In genomic region chr9:72661895-72662661, GRCm38 (mm10) we compare ENCODE assay signal across 8 mouse cellular contexts. TPM values are rescaled to one million over a fixed set of nuclear protein-coding genes. Genes with fewer than 3 reads are reported as not detected.
A peak's percentile ranks its signal among the peaks of the same experiment; 100 is the strongest.
DNase-seq lines count a peak whose midpoint lies in the region; ATAC-seq and TF ChIP-seq lines count a peak whose summit lies in the region.

TSS of gene Nedd4 (plus strand) at chr9:72662346.

- peaks cover 15 to 29% of the 10 kb centered on the region in 2 experiments for H3K4me1 ChIP-seq in MEL (ENCODE audit: control insufficient read depth in 1 of 2, insufficient read depth in 2 of 2, low read length in 2 of 2)
- peaks cover 11% of the 10 kb centered on the region for H3K4me1 ChIP-seq in forebrain, postnatal 0 days (ENCODE audit: insufficient read depth)
- H3K4me1 ChIP-seq in lung, adult 2 months (ENCODE audit: control insufficient read depth, insufficient read depth, low read length), result peaks cover 19% of the 10 kb centered on the region
- H3K4me1 ChIP-seq in olfactory bulb, adult 2 months (ENCODE audit: control insufficient read depth, insufficient read depth, low read length), result peaks cover 7% of the 10 kb centered on the region

- H3K4me3 ChIP-seq in MEL (ENCODE audit: control insufficient read depth in 1 of 2, insufficient read depth in 1 of 2, low read depth in 2 of 2, low read length in 2 of 2), result peak within 1 kb of the TSS; percentile 63 to 75
- peak within 1 kb of the TSS; percentile 93 for H3K4me3 ChIP-seq in forebrain, postnatal 0 days (ENCODE audit: low read depth, low read length)
- peak within 1 kb of the TSS; percentile 90 for H3K4me3 ChIP-seq in layer of hippocampus, adult 2 months
- H3K4me3 ChIP-seq in lung, adult 2 months (replicated peaks; ENCODE audit: extremely low read depth, low read depth, low read length), result peak within 1 kb of the TSS; percentile 99
- peak within 1 kb of the TSS; percentile 99 for H3K4me3 ChIP-seq in olfactory bulb, adult 2 months (ENCODE audit: insufficient read depth, low read depth, low read length)

- peak; percentile 94 for DNase-seq in MEL (ENCODE audit: low read depth, low spot score)
- peak; percentile 94 to 97 for DNase-seq in cerebellum, adult 18-20 months
- DNase-seq in forebrain, postnatal 0 days, result peak; percentile 98
- peak; percentile 96 to 98 for DNase-seq in heart, postnatal 36 days
- DNase-seq in layer of hippocampus, adult 2 months (ENCODE audit: low spot score in 2 of 2), result peak; percentile 95 to 97
- DNase-seq in lung, adult 2 months, result peak; percentile 93
- DNase-seq in thymus, adult 18-20 months, result peak; percentile 89 to 90

- H3K4me2 ChIP-seq in forebrain, postnatal 0 days (ENCODE audit: low read depth), result peak within 1 kb of the TSS; percentile 69

- H3K9ac ChIP-seq in MEL (ENCODE audit: control insufficient read depth, low read depth, low read length, poor library complexity, severe bottlenecking), result peak within 1 kb of the TSS; percentile 98
- H3K9ac ChIP-seq in forebrain, postnatal 0 days, result peak within 1 kb of the TSS; percentile 97

- intact Hi-C loops in heart, postnatal 36 days (cut with DNase I), result loop anchor here (1.0 to 5.0 kb wide), 2 partner anchors 21 to 130 kb away; partner anchors contain the start of gene Rfx7

- TF ChIP-seq RAD21 in MEL (IDR thresholded peaks at IDR 0.05; ENCODE audit: low read depth, low read length), result no peak

- peak; percentile 90 for ATAC-seq in forebrain, postnatal 0 days

- TF ChIP-seq CTCF in MEL (IDR thresholded peaks at IDR 0.05 in 2 of 3, conservative IDR thresholded peaks at IDR 0.05 in 1 of 3; ENCODE audit: control insufficient read depth in 1 of 3, insufficient read depth in 1 of 3, low read depth in 2 of 3, low read length in 3 of 3, poor library complexity in 1 of 3, severe bottlenecking in 1 of 3), result no peak
- TF ChIP-seq CTCF in forebrain, postnatal 0 days (IDR thresholded peaks at IDR 0.05; ENCODE audit: low read depth), result peak; percentile 32
- TF ChIP-seq CTCF in layer of hippocampus, adult 2 months (conservative IDR thresholded peaks at IDR 0.05), result peak; percentile 33
- no peak for TF ChIP-seq CTCF in lung, adult 2 months (IDR thresholded peaks at IDR 0.05; ENCODE audit: insufficient read depth, low read length)
- TF ChIP-seq CTCF in olfactory bulb, adult 2 months (IDR thresholded peaks at IDR 0.05; ENCODE audit: insufficient read depth, low read depth, low read length), result no peak

- WGBS in forebrain, postnatal 0 days, result under 1% methylated on average over 70 of the region's 83 CpGs
- 1% methylated on average over 70 of the region's 83 CpGs for WGBS in lung, adult 2 months
- WGBS in olfactory bulb, adult 2 months, result 1% methylated on average over 67 of the region's 83 CpGs

- H3K9me3 ChIP-seq in MEL (replicated peaks; ENCODE audit: insufficient read depth, low read length), result no peaks in the 10 kb centered on the region
- no peaks in the 10 kb centered on the region for H3K9me3 ChIP-seq in forebrain, postnatal 0 days (ENCODE audit: low read length)

- peak; percentile 57 to 62 for TF ChIP-seq POLR2A in MEL (IDR thresholded peaks at IDR 0.05; ENCODE audit: control insufficient read depth in 1 of 2, insufficient read depth in 1 of 2, low read depth in 1 of 2, low read length in 2 of 2, poor library complexity in 1 of 2)
- TF ChIP-seq POLR2A in lung, adult 2 months (IDR thresholded peaks at IDR 0.05; ENCODE audit: borderline replicate concordance, extremely low read depth, low read depth, low read length), result peak; percentile 96; the same call in 1 of the 2 replicates
- TF ChIP-seq POLR2A in olfactory bulb, adult 2 months (IDR thresholded peaks at IDR 0.05; ENCODE audit: insufficient read depth, low read depth, low read length), result peak; percentile 83

- TF ChIP-seq EP300 in MEL (IDR thresholded peaks at IDR 0.05; ENCODE audit: low read depth in 1 of 2, low read length in 2 of 2), result no peak; a peak in 1 of 4 replicates

- H3K36me3 ChIP-seq in MEL (ENCODE audit: control insufficient read depth in 1 of 2, insufficient read depth in 2 of 2, low read length in 2 of 2), result peaks cover 0 to 48% of the 10 kb centered on the region in 2 experiments
- peaks cover 5% of the 10 kb centered on the region; the same call in 1 of the 2 replicates for H3K36me3 ChIP-seq in forebrain, postnatal 0 days (ENCODE audit: insufficient read depth)

- H3K79me2 ChIP-seq in MEL (ENCODE audit: control insufficient read depth, insufficient read depth, low read length, poor library complexity), result peaks cover 48% of the 10 kb centered on the region

- no peaks in the 10 kb centered on the region for H3K27me3 ChIP-seq in MEL (ENCODE audit: control insufficient read depth in 1 of 2, insufficient read depth in 2 of 2, low read length in 2 of 2)
- no peaks in the 10 kb centered on the region for H3K27me3 ChIP-seq in forebrain, postnatal 0 days (ENCODE audit: insufficient read depth, low read length)

- peak within 1 kb of the TSS; percentile 99 for H3K27ac ChIP-seq in MEL (ENCODE audit: control insufficient read depth, low read depth, low read length)
- H3K27ac ChIP-seq in forebrain, postnatal 0 days (ENCODE audit: low read depth, low read length), result peak within 1 kb of the TSS; percentile 100
- H3K27ac ChIP-seq in layer of hippocampus, adult 2 months, result peak within 1 kb of the TSS; percentile 100
- H3K27ac ChIP-seq in olfactory bulb, adult 2 months (ENCODE audit: insufficient read depth, low read depth, low read length), result peak within 1 kb of the TSS; percentile 99

TF ChIP-seq in MEL, 35 proteins besides CTCF, POLR2A, EP300 and RAD21 (continues in another document):
- TF ChIP-seq ETS1 (IDR thresholded peaks at IDR 0.05; ENCODE audit: low read depth, low read length) (peak; percentile 17; the same call in 1 of the 2 replicates), POLR2AphosphoS2 (IDR thresholded peaks at IDR 0.05; ENCODE audit: low read length) (no peak), NELFE (IDR thresholded peaks at IDR 0.05; ENCODE audit: low read depth, low read length) (peak; percentile 86), ZC3H11A (IDR thresholded peaks at IDR 0.05; ENCODE audit: low read depth, low read length) (no peak), JUND (IDR thresholded peaks at IDR 0.05; ENCODE audit: low read depth, low read length) (no peak), MYB (IDR thresholded peaks at IDR 0.05; ENCODE audit: low read depth, low read length) (no peak), USF2 (IDR thresholded peaks at IDR 0.05; ENCODE audit: borderline replicate concordance in 1 of 2, insufficient read depth in 1 of 2, low read depth in 1 of 2, low read length in 2 of 2) (no peak), UBTF (IDR thresholded peaks at IDR 0.05; ENCODE audit: borderline replicate concordance, insufficient read depth, low read depth, low read length) (0 out of 2 replicates have a peak, but pooled peaks have one; percentile 28), TAL1 (IDR thresholded peaks at IDR 0.05; ENCODE audit: low read length) (peak; percentile 72), E2F4 (IDR thresholded peaks at IDR 0.05; ENCODE audit: borderline replicate concordance, low read depth, low read length) (no peak; the same call in 1 of the 2 replicates), ELF1 (IDR thresholded peaks at IDR 0.05; ENCODE audit: low read depth, low read length) (no peak; the same call in 1 of the 2 replicates), POLR2AphosphoS5 (IDR thresholded peaks at IDR 0.05; ENCODE audit: borderline replicate concordance, low read depth, low read length) (no peak), SIN3A (IDR thresholded peaks at IDR 0.05; ENCODE audit: low read length) (peak; percentile 65; the same call in 1 of the 2 replicates), MAFK (IDR thresholded peaks at IDR 0.05; ENCODE audit: borderline replicate concordance, low read depth, low read length) (no peak), ZKSCAN1 (IDR thresholded peaks at IDR 0.05; ENCODE audit: low read depth, low read length) (no peak), GATA1 (IDR thresholded peaks at IDR 0.05; ENCODE audit: low read depth, low read length) (no peak), CHD1 (IDR thresholded peaks at IDR 0.05; ENCODE audit: low read depth, low read length) (no peak; the same call in 1 of the 2 replicates), MXI1 (IDR thresholded peaks at IDR 0.05; ENCODE audit: low read depth, low read length) (0 out of 2 replicates have a peak, but pooled peaks have one; percentile 11), CHD2 (IDR thresholded peaks at IDR 0.05; ENCODE audit: low read length) (no peak), MAX (IDR thresholded peaks at IDR 0.05; ENCODE audit: low read length) (0 out of 2 replicates have a peak, but pooled peaks have one; percentile 4), MEF2A (IDR thresholded peaks at IDR 0.05; ENCODE audit: extremely low read depth, insufficient replicate concordance, low read depth, low read length, poor library complexity, severe bottlenecking) (no peak), TCF12 (IDR thresholded peaks at IDR 0.05; ENCODE audit: low read depth, low read length) (peak; percentile 50; the same call in 1 of the 2 replicates), MYC (IDR thresholded peaks at IDR 0.05; ENCODE audit: low read depth, low read length) (peak; percentile 61), SMC3 (IDR thresholded peaks at IDR 0.05; ENCODE audit: low read depth, low read length) (no peak), GABPA (IDR thresholded peaks at IDR 0.05; ENCODE audit: low read depth, low read length) (no peak), ZNF384 (IDR thresholded peaks at IDR 0.05; ENCODE audit: low read depth, low read length) (no peak), USF1 (IDR thresholded peaks at IDR 0.05; ENCODE audit: low read depth, low read length) (no peak), KAT2A (conservative IDR thresholded peaks at IDR 0.05; ENCODE audit: low read depth, low read length) (no peak; the same call in 1 of the 2 replicates), MAZ (IDR thresholded peaks at IDR 0.05; ENCODE audit: low read depth, low read length) (peak; percentile 78; the same call in 1 of the 2 replicates), HCFC1 (IDR thresholded peaks at IDR 0.05; ENCODE audit: low read depth, low read length) (0 out of 2 replicates have a peak, but pooled peaks have one; percentile 43), ZMIZ1 (IDR thresholded peaks at IDR 0.05; ENCODE audit: low read depth, low read length) (peak; percentile 83)

RNA-seq across cellular contexts. Expression of gene Nedd4, which starts in this region (rescaled TPM):
- 167 and 175 TPM in 2 replicates for total RNA-seq in MEL (2012; rRNA removed)
- 100 to 1,000 TPM; 216 to 583 TPM for polyA plus RNA-seq in MEL (2012; ENCODE audit: insufficient read depth in 1 of 2, insufficient read length in 2 of 2, low read depth in 1 of 2, low replicate concordance in 2 of 2, missing spikeins in 1 of 2)
- total RNA-seq in forebrain, postnatal 0 days (2014; rRNA removed), result 391 and 472 TPM in 2 replicates
- 180 and 278 TPM in 2 replicates for polyA plus RNA-seq in forebrain, postnatal 0 days (2015; fragmentation: Nextera tagmentation; extraction: Ambion mirVana)
- 100 to 1,000 TPM; 366 to 383 TPM for total RNA-seq in heart, postnatal 36 days (2021)
- total RNA-seq in layer of hippocampus, adult 2 months (2021), result 100 to 1,000 TPM; 298 to 301 TPM
- 98.5 and 165 TPM in 2 replicates for polyA plus RNA-seq in lung, adult 2 months (2012; rRNA removed)
- polyA plus RNA-seq in olfactory bulb, adult 2 months (2012; ENCODE audit: insufficient read depth, insufficient read length, low replicate concordance, missing spikeins), result 216 and 232 TPM in 2 replicates

Comparison
In these comparisons a context has a peak if more than half of its experiments do, and no peak if none do; other contexts are left out.
1. Peak in every context shown above with its lines: DNase-seq, ATAC-seq, H3K4me3 ChIP-seq and H3K27ac ChIP-seq.
2. CTCF ChIP-seq: peak in forebrain, postnatal 0 days (single experiment) and layer of hippocampus, adult 2 months (single experiment); none in MEL (0 of 3), lung, adult 2 months (single experiment) and olfactory bulb, adult 2 months (single experiment).